Mouse (Mus musculus) intestine, postnatal 0 days (tissue): ENCODE measurements around the gene Gnaq. TPM values are rescaled to one million over a fixed set of nuclear protein-coding genes. Genes with fewer than 3 reads are reported as not detected.
A peak's percentile ranks its signal among the peaks of the same experiment; 100 is the strongest.

ENCODE experiments used
- ATAC-seq: fragments of 200-750 bp; cut with Nextera tagmentation; 2 replicates; pipeline ENCODE4 v1.8.0; 2017; ENCODE audit warnings: mild to moderate bottlenecking, moderate TSS enrichment, moderate library complexity
- H3K27ac ChIP-seq: fragments of 300-500 bp; sonication (generic); 2 replicates; pipeline ENCODE4 v1.5.1; 2014; ENCODE audit warnings: mild to moderate bottlenecking, low read depth, low read length, moderate library complexity
- H3K27me3 ChIP-seq: fragments of 300-500 bp; sonication (generic); replicated peaks from 2 replicates; pipeline ENCODE4 v1.6.1; 2014; ENCODE audit warnings: low read length, mixed read lengths; ENCODE audit not compliant: control insufficient read depth, insufficient read depth
- H3K36me3 ChIP-seq: fragments of 300-500 bp; sonication (generic); 2 replicates; pipeline ENCODE4 v1.6.1; 2014; ENCODE audit warnings: mild to moderate bottlenecking, moderate library complexity; ENCODE audit not compliant: control insufficient read depth, insufficient read depth
- H3K4me1 ChIP-seq: fragments of 300-500 bp; sonication (generic); replicated peaks from 2 replicates; pipeline ENCODE4 v1.6.1; 2014; ENCODE audit warnings: antibody characterized with exemption, low read length, mixed read lengths; ENCODE audit not compliant: control insufficient read depth, insufficient read depth
- H3K4me2 ChIP-seq: fragments of 300-500 bp; sonication (generic); replicated peaks from 2 replicates; pipeline ENCODE4 v1.6.1; 2014; ENCODE audit warnings: low read depth, mild to moderate bottlenecking, moderate library complexity
- H3K4me3 ChIP-seq: fragments of 300-500 bp; sonication (generic); 2 replicates; pipeline ENCODE4 v1.5.1; 2014; ENCODE audit warnings: low read depth, low read length
- H3K9ac ChIP-seq: fragments of 300-500 bp; sonication (generic); 2 replicates; pipeline ENCODE4 v1.6.1; 2014; ENCODE audit warnings: mild to moderate bottlenecking, low read depth, low read length
- H3K9me3 ChIP-seq: fragments of 300-500 bp; sonication (generic); 2 replicates; pipeline ENCODE4 v1.6.1; 2016; ENCODE audit warnings: mixed run types; ENCODE audit not compliant: control insufficient read depth
- CTCF ChIP-seq: sonication (generic); IDR thresholded peaks from 2 replicates; pipeline ENCODE4 v1.5.1; 2016; ENCODE audit warnings: low read depth, mild to moderate bottlenecking, control low read depth, antibody characterized with exemption, moderate library complexity
- WGBS: fragments of 180-500 bp; shearing (Covaris S2); extraction: QIAGEN DNeasy Blood & Tissue Kit; methylation state at CpG from one replicate; pipeline ENCODE4 v1.1.7; 2014; 5-methylcytosine and 5-hydroxymethylcytosine counted together
- polyA plus RNA-seq: library from polyadenylated mRNA; unstranded; fragments of >200 nt; fragmentation: Nextera tagmentation; extraction: Ambion mirVana; gene quantifications from 2 replicates; pipeline ENCODE4 v1.2.1, GENCODE M21; 2015

The Gnaq gene
- polyA plus RNA-seq, 1 experiment from 2014 or later = 17.1 TPM

DNA sequence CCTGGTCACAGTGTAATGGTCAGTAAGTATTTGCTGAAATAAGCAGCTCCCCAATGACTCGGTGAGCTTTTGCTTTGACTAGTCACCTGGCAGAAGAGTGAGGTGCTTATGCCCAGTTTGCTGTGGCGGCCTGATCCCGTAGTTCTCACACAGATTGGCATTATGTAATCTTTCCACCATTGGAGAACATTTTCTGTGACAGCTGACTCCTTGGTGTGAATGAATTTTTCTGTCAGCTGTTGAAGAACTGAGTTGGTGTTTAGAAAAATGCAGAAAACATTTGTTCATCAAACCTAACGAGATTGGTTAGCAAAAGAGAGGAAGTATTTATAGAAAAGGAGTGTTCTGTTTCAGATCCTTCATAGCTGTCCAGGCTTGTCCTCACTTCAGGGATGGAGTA, 34.6 kb downstream of the Gnaq start:
- Histone ChIP-seq H3K27ac (no peak overlapping the region), H3K9ac (no peak overlapping the region), H3K4me1 (peaks cover 10% of the 10 kb centered on the region; the same call in 1 of the 2 replicates), H3K36me3 (no peaks in the 10 kb centered on the region), H3K4me2 (no peak overlapping the region), H3K4me3 (no peak overlapping the region), H3K27me3 (no peaks in the 10 kb centered on the region), H3K9me3 (no peaks in the 10 kb centered on the region)
- TF ChIP-seq CTCF = no peak
- ATAC-seq = no peak
- 66% methylated on average over 4 of the region's 4 CpGs for WGBS

GRCm38 (mm10) chr19:16168192-16168591, 35.6 kb downstream of the Gnaq start:
- Histone ChIP-seq H3K9me3 (no peaks in the 10 kb centered on the region), H3K9ac (no peak overlapping the region), H3K27me3 (no peaks in the 10 kb centered on the region), H3K27ac (0 out of 2 replicates have a peak overlapping the region, but pooled peaks have one; percentile 16), H3K36me3 (no peaks in the 10 kb centered on the region), H3K4me1 (peaks cover 7% of the 10 kb centered on the region; the same call in 1 of the 2 replicates), H3K4me2 (no peak overlapping the region), H3K4me3 (no peak overlapping the region)
- no peak for ATAC-seq
- no peak for TF ChIP-seq CTCF
- WGBS = 38% methylated on average over 4 of the region's 4 CpGs

- H3K27me3 ChIP-seq = no peaks in the 10 kb centered on the region
- H3K27ac ChIP-seq = peak overlapping the region; percentile 16
- H3K4me2 ChIP-seq = no peak overlapping the region; the same call in 1 of the 2 replicates
- H3K9ac ChIP-seq = no peak overlapping the region
- 40% methylated on average over 4 of the region's 4 CpGs for WGBS
- H3K36me3 ChIP-seq = no peaks in the 10 kb centered on the region
- no peaks in the 10 kb centered on the region for H3K9me3 ChIP-seq
- H3K4me1 ChIP-seq = peaks cover 7% of the 10 kb centered on the region; the same call in 1 of the 2 replicates
- no peak for ATAC-seq
- TF ChIP-seq CTCF = no peak
- no peak overlapping the region for H3K4me3 ChIP-seq
These were observed 36.1 kb downstream of the Gnaq start for GRCm38 (mm10) chr19:16168653-16169198.

GRCm38 (mm10) chr19:16170724-16171123, 38.1 kb downstream of the Gnaq start:
- 55% methylated on average over 3 of the region's 3 CpGs for WGBS
- Histone ChIP-seq H3K4me2 (no peak overlapping the region), H3K4me1 (peaks cover 7% of the 10 kb centered on the region; the same call in 1 of the 2 replicates), H3K9me3 (no peaks in the 10 kb centered on the region), H3K9ac (no peak overlapping the region), H3K27me3 (no peaks in the 10 kb centered on the region), H3K36me3 (no peaks in the 10 kb centered on the region), H3K4me3 (no peak overlapping the region), H3K27ac (no peak overlapping the region)
- ATAC-seq = no peak
- TF ChIP-seq CTCF = no peak

DNA sequence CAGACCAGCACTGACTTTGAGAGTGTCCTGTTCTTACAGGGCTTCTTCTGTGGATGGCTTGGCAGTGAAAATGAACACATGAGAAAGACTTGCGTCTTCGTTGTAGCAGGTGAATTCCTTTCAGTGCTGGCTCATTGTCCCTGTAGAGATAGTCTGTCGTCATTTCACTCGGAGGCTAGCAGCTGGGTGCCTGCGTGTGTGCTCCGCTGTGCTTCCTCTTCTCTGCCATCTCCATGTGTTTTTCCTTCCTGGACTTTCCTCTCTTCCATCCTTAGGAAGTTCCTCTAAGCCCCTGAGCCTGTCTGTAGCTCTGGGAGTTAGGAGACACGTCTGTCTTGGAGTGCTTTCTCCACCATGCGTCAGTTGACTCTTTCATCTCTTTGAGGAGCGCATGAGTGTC, 41.1 kb downstream of the Gnaq start:
- H3K9ac ChIP-seq = no peak overlapping the region
- H3K27ac ChIP-seq = no peak overlapping the region
- H3K4me3 ChIP-seq = no peak overlapping the region
- WGBS = 65% methylated on average over 9 of the region's 9 CpGs
- H3K4me2 ChIP-seq = no peak overlapping the region
- TF ChIP-seq CTCF = no peak
- no peak for ATAC-seq
- no peaks in the 10 kb centered on the region for H3K36me3 ChIP-seq
- no peaks in the 10 kb centered on the region for H3K27me3 ChIP-seq
- no peaks in the 10 kb centered on the region for H3K9me3 ChIP-seq
- H3K4me1 ChIP-seq = peaks cover 4% of the 10 kb centered on the region; the same call in 1 of the 2 replicates

DNA sequence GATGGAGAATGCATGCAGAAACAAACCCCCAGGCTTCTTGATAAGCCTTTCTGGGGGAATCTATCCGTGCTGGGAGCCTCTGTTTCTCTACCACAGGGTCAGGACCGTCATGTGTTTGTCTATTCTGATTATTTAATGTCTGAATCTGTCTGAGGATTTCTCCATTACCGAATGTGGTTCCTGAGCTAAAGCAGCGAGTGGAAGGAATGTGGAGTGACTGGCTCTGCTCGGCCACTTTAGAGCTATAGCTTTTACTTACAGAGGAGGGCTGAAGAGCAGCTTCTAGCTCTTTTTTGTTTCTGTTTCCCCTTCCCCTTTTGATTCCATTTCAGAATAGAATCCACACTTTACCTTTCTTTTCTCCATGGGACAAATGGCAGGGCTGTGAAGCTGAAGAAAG, 43.8 kb downstream of the Gnaq start:
- no peak overlapping the region for H3K4me3 ChIP-seq
- H3K4me1 ChIP-seq = no peaks in the 10 kb centered on the region
- no peak overlapping the region for H3K4me2 ChIP-seq
- H3K27ac ChIP-seq = no peak overlapping the region
- no peaks in the 10 kb centered on the region for H3K27me3 ChIP-seq
- H3K9ac ChIP-seq = no peak overlapping the region
- ATAC-seq = no peak
- no peaks in the 10 kb centered on the region for H3K9me3 ChIP-seq
- 27% methylated on average over 5 of the region's 5 CpGs for WGBS
- no peaks in the 10 kb centered on the region for H3K36me3 ChIP-seq
- peak; percentile 23; the same call in 1 of the 2 replicates for TF ChIP-seq CTCF
